Mouse (Mus musculus): Measurements from ENCODE around the gene Kras. TPM values are rescaled to one million over a fixed set of nuclear protein-coding genes. Genes with fewer than 3 reads are reported as not detected.

Gene Kras
- total RNA-seq, 2 experiments from 2014 or later, result 45.9 to 48.4 TPM

DNA sequence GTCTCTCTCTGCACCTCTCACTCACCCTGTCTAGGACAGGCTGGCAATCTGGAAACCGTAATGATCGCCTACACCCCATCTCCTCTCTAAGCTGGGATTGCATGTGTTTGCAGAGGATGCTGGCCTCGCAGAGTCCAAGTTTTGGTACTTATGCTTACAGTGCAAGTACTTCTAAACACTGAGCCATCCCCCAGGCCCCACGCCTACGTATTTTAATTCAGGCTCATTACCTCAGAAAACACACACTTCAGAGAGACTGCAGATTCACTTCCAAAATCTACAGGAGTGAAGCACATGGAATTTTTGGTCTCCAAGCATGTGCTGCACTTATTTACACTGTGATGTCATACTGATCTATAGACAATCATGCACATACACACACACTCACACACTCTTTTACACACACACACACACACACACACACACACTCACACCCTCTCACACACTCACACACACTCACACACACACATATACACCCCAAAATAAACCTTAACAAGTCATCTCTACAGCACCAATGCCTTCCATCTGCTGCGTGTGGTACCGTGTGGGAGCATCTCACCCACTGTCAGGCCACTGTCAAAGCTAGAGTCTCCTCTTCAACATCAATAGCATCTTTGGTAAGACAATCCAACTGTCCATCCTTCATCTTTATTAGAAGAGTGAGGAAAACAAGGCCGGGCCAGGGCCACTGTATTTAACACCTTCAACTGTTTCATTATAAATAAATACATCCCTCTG is 51.9 kb downstream of the Kras start:
- intact Hi-C loops (cut with DNase I), result no loop called here
- DNase-seq, result no peak

DNA sequence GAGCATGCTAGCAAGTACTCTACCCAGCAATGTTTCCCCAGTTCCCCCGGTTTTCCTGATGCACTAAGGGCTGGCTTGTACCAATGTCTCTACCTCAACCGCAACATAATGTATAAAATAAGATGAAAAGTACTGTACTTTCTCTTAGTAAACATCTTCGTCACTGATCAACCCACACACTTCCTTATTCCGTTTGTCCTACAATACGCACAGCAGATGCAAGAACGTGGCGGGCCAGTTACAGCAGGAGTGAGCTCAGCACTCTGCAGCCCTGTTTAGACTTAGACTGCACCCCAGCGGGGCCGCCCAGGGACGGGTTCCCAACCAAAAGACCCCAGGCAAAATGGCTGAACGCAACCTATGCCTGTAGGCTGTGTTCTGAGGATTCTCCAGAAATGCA is 56.6 kb downstream of the Kras start:
- intact Hi-C loops (cut with DNase I), result no loop called here
- no peak for DNase-seq

DNA sequence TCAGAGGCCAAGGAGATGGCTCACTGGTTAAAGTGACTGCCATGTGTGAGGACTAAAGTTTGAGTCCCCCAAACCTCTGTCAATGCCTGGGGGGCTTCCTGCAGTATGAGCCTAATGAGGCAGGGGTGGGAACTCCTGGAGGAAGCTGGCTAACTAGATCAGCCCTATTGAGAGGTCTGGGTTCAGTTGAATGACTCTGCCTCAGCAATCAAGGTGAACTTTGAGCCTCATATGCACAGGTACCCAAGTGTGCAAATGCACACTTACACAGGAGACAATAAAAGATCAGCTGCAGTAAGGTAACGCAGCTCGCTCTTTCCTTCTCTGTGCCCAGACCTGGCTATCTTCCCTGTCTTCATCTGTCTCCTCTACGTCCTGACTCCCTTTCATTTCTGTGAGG is 57.0 kb downstream of the Kras start:
- DNase-seq, result no peak
- intact Hi-C loops (cut with DNase I), result no loop called here

DNA sequence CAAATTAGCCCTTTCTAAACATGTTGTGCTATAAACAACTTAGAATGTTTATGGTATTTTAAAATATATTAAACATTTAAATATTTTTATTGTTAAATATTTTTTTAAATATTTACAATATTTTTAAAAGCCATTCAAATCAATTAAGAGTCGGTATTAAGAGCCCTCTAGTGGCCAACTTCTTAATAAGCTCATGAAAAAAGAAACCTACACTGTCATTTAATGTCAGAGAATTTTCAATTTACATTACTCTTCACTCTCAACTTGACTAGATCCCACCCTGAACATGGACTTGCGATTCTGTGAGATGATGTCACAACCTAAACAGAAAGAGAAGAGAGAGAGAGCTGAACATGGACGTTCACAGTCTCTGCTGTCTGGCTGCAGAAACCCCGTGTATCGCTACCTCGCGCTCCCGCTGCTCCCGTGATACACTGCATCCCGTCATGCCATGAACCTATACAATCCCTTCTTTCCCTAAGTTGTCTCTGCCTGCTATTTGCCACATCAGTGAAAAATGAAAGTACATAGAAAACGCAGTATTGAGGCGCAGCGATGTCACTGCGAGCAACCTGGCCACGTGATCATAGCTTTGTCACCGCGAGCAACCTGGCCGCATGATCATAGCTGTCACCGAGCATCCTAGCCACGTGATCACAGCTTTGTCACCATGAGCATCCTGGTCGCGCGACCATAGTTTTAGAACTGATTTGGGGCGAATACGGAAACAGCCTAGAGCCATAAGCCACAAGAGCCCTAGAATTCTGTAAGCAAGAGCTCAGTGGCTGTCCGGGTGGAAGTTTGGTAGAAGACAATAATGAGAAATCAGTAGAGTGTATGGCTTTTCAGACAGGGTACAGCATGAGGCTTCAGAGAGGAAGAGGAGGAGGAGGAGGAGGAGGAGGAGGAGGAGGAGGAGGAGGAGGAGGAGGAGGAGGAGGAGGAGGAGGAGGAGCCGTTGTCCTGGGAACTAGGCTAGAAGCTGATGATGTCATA is 62.6 kb downstream of the Kras start:
- intact Hi-C loops (cut with DNase I), result loop anchor here (1.0 to 2.0 kb wide), 2 partner anchors 99 to 155 kb away; no protein-coding TSS in a partner anchor
- DNase-seq, result peak; percentile 32 to 40

DNA sequence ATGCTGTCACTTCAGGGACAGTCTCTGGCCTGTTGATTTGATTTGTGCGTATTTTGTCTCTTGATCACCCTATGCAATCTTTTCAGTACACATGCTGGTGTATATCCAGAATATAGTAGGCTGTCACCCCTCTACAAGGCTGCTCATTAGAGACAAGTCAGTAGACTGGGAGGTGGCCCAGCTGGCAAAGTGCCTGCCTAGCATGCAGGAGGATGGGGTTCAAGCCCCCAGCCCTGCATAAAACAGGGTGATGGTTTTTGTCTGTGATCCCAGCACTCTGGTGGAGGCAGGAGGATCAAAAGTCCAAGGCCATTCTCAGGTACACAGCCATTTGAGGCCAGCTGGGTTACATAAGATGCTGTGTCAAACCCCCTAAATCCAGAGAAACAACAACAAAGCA is 63.9 kb downstream of the Kras start:
- intact Hi-C loops (cut with DNase I), result loop anchor here (2.0 kb wide), 1 partner anchor 157 kb away; no protein-coding TSS in a partner anchor
- DNase-seq, result no peak

DNA sequence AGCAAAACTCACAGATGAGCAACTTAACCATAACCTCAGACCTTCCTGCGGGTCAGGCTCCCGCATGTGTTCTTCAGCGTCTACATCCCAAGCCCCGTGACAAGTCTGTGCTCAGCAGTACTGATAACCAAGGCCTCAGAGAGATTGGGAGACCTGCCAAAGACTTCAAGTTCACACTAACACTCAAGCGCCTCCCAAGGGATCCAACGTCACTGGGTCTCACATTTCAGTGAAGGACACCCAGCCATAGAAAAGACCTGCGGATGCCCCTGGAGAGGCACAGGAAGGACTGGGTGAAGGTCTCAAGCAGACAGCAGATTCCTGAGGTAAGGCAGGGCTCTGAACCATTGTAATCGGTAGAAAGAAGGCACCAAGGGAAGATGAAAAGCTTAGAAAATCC is 68.0 kb downstream of the Kras start:
- intact Hi-C loops (cut with DNase I), result no loop called here
- DNase-seq, result peak; percentile 80 to 84

DNA sequence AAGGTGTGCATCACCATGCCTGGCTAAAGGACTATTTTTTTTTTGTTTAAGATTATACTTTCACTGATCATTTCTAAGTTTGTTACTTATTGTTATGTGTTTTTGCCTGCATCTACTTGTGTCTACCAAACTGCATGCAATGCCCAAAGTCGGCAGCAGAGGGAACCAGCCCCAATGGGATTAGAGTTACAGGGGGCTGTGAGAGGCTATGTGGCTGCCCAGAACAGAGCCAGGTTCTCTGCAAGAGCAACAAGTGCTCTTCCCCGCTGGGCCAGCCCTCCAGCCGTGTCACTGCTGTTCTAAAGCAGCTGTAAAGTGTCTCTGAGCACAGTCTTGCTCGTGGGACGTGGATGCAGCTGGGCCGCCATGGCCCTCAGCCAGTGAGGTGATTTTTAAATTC is 70.4 kb downstream of the Kras start:
- intact Hi-C loops (cut with DNase I), result loop anchor here (2.0 kb wide), 1 partner anchor 161 kb away; no protein-coding TSS in a partner anchor

DNA sequence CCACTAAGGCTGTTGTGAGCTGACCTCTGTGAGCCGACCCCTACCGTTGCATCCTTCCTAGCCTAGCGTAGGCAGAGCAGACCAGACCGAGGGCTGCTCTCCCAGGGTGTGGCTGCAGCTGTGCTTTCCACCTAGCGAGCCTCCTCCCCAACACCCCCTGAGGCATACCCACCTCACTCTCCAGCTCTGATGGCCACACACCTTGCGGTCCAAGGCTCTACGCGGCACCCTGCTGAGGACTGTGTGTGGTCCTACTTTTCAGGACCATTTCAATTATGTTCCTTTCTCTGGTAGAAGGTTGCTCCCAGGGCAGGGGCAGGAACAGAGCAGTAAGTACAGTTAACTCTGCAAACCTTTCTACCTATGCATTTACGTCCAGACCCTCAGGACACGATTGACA is 73.6 kb downstream of the Kras start:
- intact Hi-C loops (cut with DNase I), result no loop called here
- DNase-seq, result no peak

More for the DNA sequence above, 70.4 kb downstream of the Kras start:
- DNase-seq, result peak; percentile 60 to 78

DNA sequence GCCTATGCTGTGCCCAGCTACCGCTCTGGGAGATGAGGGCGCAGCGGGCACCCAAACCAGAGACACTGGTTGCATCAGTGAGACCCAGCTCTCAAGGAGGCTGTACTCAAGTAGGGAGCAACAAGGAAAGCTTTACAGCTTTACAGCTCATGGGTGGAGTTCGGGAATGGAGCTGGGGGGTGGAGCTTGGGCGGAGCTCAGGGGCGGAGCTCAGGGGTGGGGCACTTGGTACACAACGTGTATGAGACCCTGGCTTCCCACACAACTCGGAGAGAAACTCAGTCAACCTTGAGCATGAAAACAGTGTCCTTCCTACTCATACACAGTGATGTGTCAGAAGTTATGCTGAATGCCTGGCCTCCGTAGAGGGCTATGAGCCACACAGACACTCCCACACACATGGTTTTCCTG is 74.5 kb downstream of the Kras start:
- intact Hi-C loops (cut with DNase I), result no loop called here
- DNase-seq, result no peak

DNA sequence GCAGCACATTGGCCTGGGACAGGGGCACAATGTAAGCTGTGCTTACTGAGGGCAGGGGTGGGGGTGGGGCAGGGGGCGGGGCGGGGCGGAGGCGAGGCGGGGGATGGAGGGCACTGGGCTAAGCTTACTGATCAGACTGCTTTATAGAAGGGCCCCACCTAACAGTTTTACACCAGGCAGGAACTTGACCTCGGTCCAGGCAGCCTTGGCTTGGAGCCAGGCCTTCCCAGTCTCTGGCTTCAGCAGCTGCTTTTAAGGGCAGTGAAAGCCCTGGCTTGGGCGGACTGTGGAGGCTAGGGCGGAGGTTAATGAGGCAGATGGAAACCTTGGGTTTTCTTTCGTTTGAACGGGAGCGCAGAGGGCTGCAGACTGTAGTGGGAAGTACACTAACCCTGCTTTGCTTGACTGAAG is 76.3 kb downstream of the Kras start:
- peak; percentile 92 to 93 for DNase-seq
- intact Hi-C loops (cut with DNase I), result no loop called here

DNA sequence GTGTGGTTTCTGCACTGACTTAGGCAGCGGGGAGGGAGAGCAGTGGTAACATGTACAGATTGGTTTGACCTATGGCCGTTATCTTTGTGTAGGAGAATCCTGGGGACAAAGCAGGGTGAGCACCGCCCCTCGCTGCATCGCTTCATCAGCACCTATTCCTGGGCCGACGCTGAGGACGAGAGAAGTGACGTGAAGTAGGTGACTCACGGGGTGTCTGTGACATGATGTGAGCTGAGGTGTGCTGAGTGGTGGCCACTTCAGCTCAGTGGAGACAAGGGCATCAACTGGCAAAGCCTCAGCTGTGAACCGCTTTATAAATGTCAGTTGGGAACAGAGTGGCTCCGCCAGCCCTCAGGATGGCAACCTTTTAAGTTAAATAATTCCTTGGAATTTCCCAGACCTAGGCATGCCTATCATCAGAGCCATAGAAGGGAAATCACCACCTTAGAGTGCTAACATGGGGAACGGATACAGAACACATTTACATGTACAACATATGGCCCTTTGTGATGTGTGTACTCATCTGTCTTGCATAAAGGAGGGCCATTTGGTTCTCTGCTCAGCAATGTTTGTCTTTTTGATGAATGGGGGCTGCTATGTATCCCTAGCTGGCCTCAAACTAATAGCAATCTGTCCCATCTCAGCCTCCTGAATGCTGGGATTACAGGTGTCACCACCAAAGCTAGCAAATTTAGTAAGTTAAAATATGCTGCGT is 78.0 kb downstream of the Kras start:
- DNase-seq, result no peak
- intact Hi-C loops (cut with DNase I), result no loop called here

Other genes with a start within 250 kb of the Kras start
- gene Bcat1, start 174.1 kb downstream of the Kras start, total RNA-seq (2021), result 1 to 10 TPM; 3.0 to 4.0 TPM
- gene Lrmp, start 134.6 kb downstream of the Kras start, total RNA-seq (2021), result 1 to 10 TPM; 1.7 to 2.1 TPM
- under 1 TPM; 0.40 to 0.77 TPM for gene Casc1, start 39.2 kb downstream of the Kras start, total RNA-seq (2021)
- 10 to 100 TPM; 84.5 to 98.7 TPM for gene Etfrf1, start 39.1 kb downstream of the Kras start, total RNA-seq (2021)